Mouse (Mus musculus) gastrocnemius, adult 2 months (tissue): ENCODE results near the gene Ccdc9b. TPM values are rescaled to one million over a fixed set of nuclear protein-coding genes. Genes with fewer than 3 reads are reported as not detected.

Source experiments
- DNase-seq: peaks from one replicate; pipeline ENCODE4 v3.0.0; 2022
- H3K27ac ChIP-seq: fragments of 200-600 bp; 2 replicates; pipeline ENCODE4 v1.8.1; 2022; ENCODE audit warnings: mild to moderate bottlenecking
- H3K4me3 ChIP-seq: fragments of 200-600 bp; 2 replicates; pipeline ENCODE4 v1.8.1; 2022; ENCODE audit warnings: mild to moderate bottlenecking, moderate library complexity
- CTCF ChIP-seq: fragments of 200-600 bp; IDR thresholded peaks from 2 replicates; pipeline ENCODE4 v1.8.1; 2022; ENCODE audit warnings: antibody characterized with exemption, mild to moderate bottlenecking, moderate library complexity
- intact Hi-C: fragments of 180-260 bp; cut with DNase I; formaldehyde crosslinking; loops from one replicate; pipeline ENCODE4 v1.15.1; 2025
- long read RNA-seq, 2 experiments: library from polyadenylated mRNA; stranded (forward); transcript quantifications; one replicate each; pipeline ENCODE4 v2.0.0; 2021
- total RNA-seq, 2 experiments: library from RNA; stranded (reverse); gene quantifications; 2 replicates each; pipeline ENCODE4 v1.2.3; 2021

Gene Ccdc9b
- 10 to 100 TPM; 14.6 to 20.8 TPM for total RNA-seq
- long read RNA-seq, experiment 1, partial matches to known transcripts = 0 of 4 reads
- long read RNA-seq, experiment 1, other reads (novel, unspliced or antisense) = 4 of 4 reads
- long read RNA-seq, experiment 2, full-length matches to known transcripts = 3 of 8 reads
- long read RNA-seq, experiment 2, partial matches to known transcripts = 1 of 8 reads
- long read RNA-seq, experiment 2, other reads (novel, unspliced or antisense) = 4 of 8 reads

- Histone ChIP-seq H3K4me3 (peak within 1 kb of the TSS; percentile 70), H3K27ac (peak within 1 kb of the TSS; percentile 93)
- TF ChIP-seq CTCF = no peak
- intact Hi-C loops = loop anchor here (1.0 to 10.0 kb wide), 3 partner anchors 16 to 213 kb away; no protein-coding TSS in a partner anchor
- DNase-seq = peak; percentile 96
These were observed at the start of gene Ccdc9b for GRCm38 (mm10) chr2:118761906-118762783. TSS of gene Ccdc9b (minus strand) at chr2:118762661.

GRCm38 (mm10) chr2:118810861-118811260 is 48.4 kb upstream of the Ccdc9b start:
- no peak for DNase-seq
- Histone ChIP-seq H3K4me3 (no peak overlapping the region), H3K27ac (no peak overlapping the region)
- no peak for TF ChIP-seq CTCF
- intact Hi-C loops = loop anchor here (5.0 kb wide), 1 partner anchor 51 kb away; the partner anchor contains the start of gene Ivd

GRCm38 (mm10) chr2:118806860-118807259 is 44.4 kb upstream of the Ccdc9b start:
- TF ChIP-seq CTCF = no peak
- H3K4me3 ChIP-seq = no peak overlapping the region
- DNase-seq = peak; percentile 85
- intact Hi-C loops = no loop called here
- H3K27ac ChIP-seq = peak overlapping the region; percentile 62

GRCm38 (mm10) chr2:118805756-118806155 is 43.3 kb upstream of the Ccdc9b start:
- TF ChIP-seq CTCF = no peak
- no peak for DNase-seq
- intact Hi-C loops = no loop called here
- no peak overlapping the region for H3K27ac ChIP-seq
- no peak overlapping the region for H3K4me3 ChIP-seq

GRCm38 (mm10) chr2:118805137-118805536 is 42.7 kb upstream of the Ccdc9b start:
- H3K27ac ChIP-seq = no peak overlapping the region
- no peak for TF ChIP-seq CTCF
- intact Hi-C loops = no loop called here
- no peak overlapping the region for H3K4me3 ChIP-seq
- DNase-seq = no peak

GRCm38 (mm10) chr2:118804474-118804873 is 42.0 kb upstream of the Ccdc9b start:
- TF ChIP-seq CTCF = no peak
- intact Hi-C loops = no loop called here
- Histone ChIP-seq H3K27ac (no peak overlapping the region), H3K4me3 (no peak overlapping the region)
- no peak for DNase-seq

- TF ChIP-seq CTCF = no peak
- intact Hi-C loops = no loop called here
- no peak for DNase-seq
- Histone ChIP-seq H3K4me3 (no peak overlapping the region), H3K27ac (no peak overlapping the region)
These were observed 40.2 kb upstream of the Ccdc9b start for GRCm38 (mm10) chr2:118802542-118803118.

- intact Hi-C loops = no loop called here
- Histone ChIP-seq H3K4me3 (no peak overlapping the region), H3K27ac (no peak overlapping the region)
- DNase-seq = no peak
- no peak for TF ChIP-seq CTCF
These were observed 31.2 kb upstream of the Ccdc9b start for GRCm38 (mm10) chr2:118793636-118794035.

GRCm38 (mm10) chr2:118792259-118792613 is 29.8 kb upstream of the Ccdc9b start:
- H3K27ac ChIP-seq = no peak overlapping the region
- intact Hi-C loops = no loop called here
- no peak for TF ChIP-seq CTCF
- H3K4me3 ChIP-seq = no peak overlapping the region; the same call in 1 of the 2 replicates
- peak; percentile 75 for DNase-seq

GRCm38 (mm10) chr2:118791591-118792258 is 29.3 kb upstream of the Ccdc9b start:
- no peak for TF ChIP-seq CTCF
- Histone ChIP-seq H3K4me3 (no peak overlapping the region; the same call in 1 of the 2 replicates), H3K27ac (no peak overlapping the region)
- peak; percentile 52 for DNase-seq
- intact Hi-C loops = no loop called here

- intact Hi-C loops = loop anchor here (1.0 kb wide), 1 partner anchor 92 kb away; no protein-coding TSS in a partner anchor
- H3K4me3 ChIP-seq = peak overlapping the region; percentile 55
- DNase-seq = peak; percentile 80
- H3K27ac ChIP-seq = peak overlapping the region; percentile 28
- peak; percentile 77 for TF ChIP-seq CTCF
These were observed 28.4 kb upstream of the Ccdc9b start for GRCm38 (mm10) chr2:118790551-118791525.
